Mouse (Mus musculus) neural tube, embryonic 14.5 days (tissue): ENCODE results near the gene Plcl2. TPM values are rescaled to one million over a fixed set of nuclear protein-coding genes. Genes with fewer than 3 reads are reported as not detected.

Source experiments
- ATAC-seq: fragments of 200-750 bp; cut with Nextera tagmentation; 2 replicates; pipeline ENCODE4 v1.8.0; 2017; ENCODE audit warnings: low read depth, mild to moderate bottlenecking, moderate TSS enrichment, moderate library complexity
- H3K27ac ChIP-seq: fragments of 300-500 bp; sonication (generic); 2 replicates; pipeline ENCODE4 v1.5.1; 2014; ENCODE audit warnings: low read depth, mild to moderate bottlenecking, control low read depth, low read length, moderate library complexity, mixed read lengths
- H3K27me3 ChIP-seq: fragments of 300-500 bp; sonication (generic); 2 replicates; pipeline ENCODE4 v1.6.1; 2014; ENCODE audit warnings: low read length; ENCODE audit not compliant: control insufficient read depth, insufficient read depth
- H3K36me3 ChIP-seq: fragments of 300-500 bp; sonication (generic); 2 replicates; pipeline ENCODE4 v1.6.1; 2014; ENCODE audit warnings: low read length, mixed read lengths; ENCODE audit not compliant: control insufficient read depth, insufficient read depth
- H3K4me1 ChIP-seq: fragments of 300-500 bp; sonication (generic); 2 replicates; pipeline ENCODE4 v1.6.1; 2014; ENCODE audit warnings: low read length; ENCODE audit not compliant: control insufficient read depth, insufficient read depth
- H3K4me2 ChIP-seq: fragments of 300-500 bp; sonication (generic); 2 replicates; pipeline ENCODE4 v1.6.1; 2014; ENCODE audit warnings: mild to moderate bottlenecking, low read depth, low read length, control low read depth
- H3K4me3 ChIP-seq: fragments of 300-500 bp; sonication (generic); 2 replicates; pipeline ENCODE4 v1.5.1; 2014; ENCODE audit warnings: low read depth, low read length, control low read depth, mixed read lengths
- H3K9ac ChIP-seq: fragments of 300-500 bp; sonication (generic); replicated peaks from 2 replicates; pipeline ENCODE4 v1.6.1; 2014; ENCODE audit warnings: low read depth, mild to moderate bottlenecking, control low read depth, low read length, mixed read lengths
- H3K9me3 ChIP-seq: fragments of 300-500 bp; sonication (generic); 2 replicates; pipeline ENCODE4 v1.6.1; 2016; ENCODE audit warnings: low read length; ENCODE audit not compliant: control insufficient read depth
- WGBS: fragments of 180-500 bp; shearing (Covaris S2); extraction: QIAGEN DNeasy Blood & Tissue Kit; methylation state at CpG from one replicate; pipeline ENCODE4 v1.1.7; 2014; 5-methylcytosine and 5-hydroxymethylcytosine counted together
- polyA plus RNA-seq: library from polyadenylated mRNA; unstranded; fragments of >200 nt; fragmentation: Nextera tagmentation; extraction: Ambion mirVana; gene quantifications from 2 replicates; pipeline ENCODE4 v1.2.1, GENCODE M21; 2014

The Plcl2 gene
- polyA plus RNA-seq, 1 experiment from 2014 or later = 13.6 TPM

GRCm38 (mm10) chr17:50724376-50724775, 215.2 kb downstream of the Plcl2 start:
- no peak for ATAC-seq
- no peak overlapping the region for H3K4me2 ChIP-seq
- WGBS = 66% methylated on average over 2 of the region's 2 CpGs
- no peaks in the 10 kb centered on the region for H3K9me3 ChIP-seq
- H3K4me3 ChIP-seq = no peak overlapping the region
- H3K9ac ChIP-seq = no peak overlapping the region
- no peaks in the 10 kb centered on the region for H3K36me3 ChIP-seq
- H3K27me3 ChIP-seq = no peaks in the 10 kb centered on the region
- no peak overlapping the region for H3K27ac ChIP-seq
- no peaks in the 10 kb centered on the region for H3K4me1 ChIP-seq

- H3K4me2 ChIP-seq = no peak overlapping the region
- H3K9ac ChIP-seq = no peak overlapping the region
- H3K9me3 ChIP-seq = no peaks in the 10 kb centered on the region
- no peaks in the 10 kb centered on the region for H3K4me1 ChIP-seq
- H3K4me3 ChIP-seq = no peak overlapping the region
- WGBS = 91% methylated on average over 2 of the region's 2 CpGs
- ATAC-seq = no peak
- H3K27ac ChIP-seq = no peak overlapping the region
- H3K36me3 ChIP-seq = no peaks in the 10 kb centered on the region
- H3K27me3 ChIP-seq = no peaks in the 10 kb centered on the region
These were observed 217.1 kb downstream of the Plcl2 start for GRCm38 (mm10) chr17:50726265-50726664.

GRCm38 (mm10) chr17:50729031-50729430, 219.8 kb downstream of the Plcl2 start:
- ATAC-seq = no peak
- H3K4me2 ChIP-seq = no peak overlapping the region
- no peaks in the 10 kb centered on the region for H3K9me3 ChIP-seq
- H3K4me1 ChIP-seq = no peaks in the 10 kb centered on the region
- H3K36me3 ChIP-seq = no peaks in the 10 kb centered on the region
- H3K27me3 ChIP-seq = no peaks in the 10 kb centered on the region
- H3K4me3 ChIP-seq = no peak overlapping the region
- no peak overlapping the region for H3K9ac ChIP-seq
- 94% methylated on average over 2 of the region's 2 CpGs for WGBS
- H3K27ac ChIP-seq = no peak overlapping the region

GRCm38 (mm10) chr17:50729577-50729976, 220.4 kb downstream of the Plcl2 start:
- Histone ChIP-seq H3K27me3 (no peaks in the 10 kb centered on the region), H3K27ac (no peak overlapping the region), H3K9ac (no peak overlapping the region), H3K4me3 (no peak overlapping the region), H3K9me3 (no peaks in the 10 kb centered on the region), H3K4me2 (no peak overlapping the region), H3K4me1 (no peaks in the 10 kb centered on the region), H3K36me3 (no peaks in the 10 kb centered on the region)
- no peak for ATAC-seq
- WGBS = 84% methylated on average over 6 of the region's 6 CpGs

GRCm38 (mm10) chr17:50730896-50731295, 221.7 kb downstream of the Plcl2 start:
- Histone ChIP-seq H3K4me1 (no peaks in the 10 kb centered on the region), H3K9me3 (no peaks in the 10 kb centered on the region), H3K4me3 (no peak overlapping the region), H3K27ac (no peak overlapping the region), H3K36me3 (no peaks in the 10 kb centered on the region), H3K9ac (no peak overlapping the region), H3K27me3 (no peaks in the 10 kb centered on the region), H3K4me2 (no peak overlapping the region)
- WGBS = 96% methylated on average over 2 of the region's 2 CpGs
- no peak for ATAC-seq

- H3K4me3 ChIP-seq = no peak overlapping the region
- no peak overlapping the region for H3K27ac ChIP-seq
- no peaks in the 10 kb centered on the region for H3K9me3 ChIP-seq
- H3K9ac ChIP-seq = no peak overlapping the region
- H3K4me1 ChIP-seq = no peaks in the 10 kb centered on the region
- no peaks in the 10 kb centered on the region for H3K36me3 ChIP-seq
- no peak for ATAC-seq
- no peak overlapping the region for H3K4me2 ChIP-seq
- H3K27me3 ChIP-seq = no peaks in the 10 kb centered on the region
- WGBS = 91% methylated on average over 5 of the region's 5 CpGs
These were observed 222.7 kb downstream of the Plcl2 start for GRCm38 (mm10) chr17:50731876-50732275.

GRCm38 (mm10) chr17:50733390-50733789, 224.2 kb downstream of the Plcl2 start:
- Histone ChIP-seq H3K9me3 (no peaks in the 10 kb centered on the region), H3K36me3 (no peaks in the 10 kb centered on the region), H3K4me1 (no peaks in the 10 kb centered on the region), H3K4me2 (no peak overlapping the region), H3K27ac (no peak overlapping the region), H3K27me3 (no peaks in the 10 kb centered on the region), H3K9ac (no peak overlapping the region), H3K4me3 (no peak overlapping the region)
- ATAC-seq = no peak
- WGBS = 93% methylated on average over 7 of the region's 7 CpGs

- H3K27me3 ChIP-seq = no peaks in the 10 kb centered on the region
- no peaks in the 10 kb centered on the region for H3K9me3 ChIP-seq
- no peak overlapping the region for H3K4me3 ChIP-seq
- H3K27ac ChIP-seq = no peak overlapping the region
- no peak overlapping the region for H3K4me2 ChIP-seq
- no peaks in the 10 kb centered on the region for H3K36me3 ChIP-seq
- no peak for ATAC-seq
- 82% methylated on average over 6 of the region's 6 CpGs for WGBS
- H3K9ac ChIP-seq = no peak overlapping the region
- no peaks in the 10 kb centered on the region for H3K4me1 ChIP-seq
These were observed 225.6 kb downstream of the Plcl2 start for GRCm38 (mm10) chr17:50734781-50735180.

GRCm38 (mm10) chr17:50735382-50735954, 226.3 kb downstream of the Plcl2 start:
- H3K4me1 ChIP-seq = no peaks in the 10 kb centered on the region
- H3K9me3 ChIP-seq = no peaks in the 10 kb centered on the region
- H3K36me3 ChIP-seq = no peaks in the 10 kb centered on the region
- WGBS = 90% methylated on average over 4 of the region's 4 CpGs
- H3K9ac ChIP-seq = no peak overlapping the region
- no peaks in the 10 kb centered on the region for H3K27me3 ChIP-seq
- H3K4me3 ChIP-seq = no peak overlapping the region
- no peak overlapping the region for H3K27ac ChIP-seq
- ATAC-seq = no peak
- no peak overlapping the region for H3K4me2 ChIP-seq
